Mouse (Mus musculus) left cerebral cortex, postnatal 4 days (tissue): ENCODE measurements around the gene Olfr702. TPM values are rescaled to one million over a fixed set of nuclear protein-coding genes. Genes with fewer than 3 reads are reported as not detected.

Experiments used
- DNase-seq: peaks from one replicate; pipeline ENCODE4 v3.0.0-alpha.2; 2022
- intact Hi-C: fragments of 180-260 bp; cut with DNase I; formaldehyde crosslinking; loops from one replicate; pipeline ENCODE4 v1.15.1; 2025
- total RNA-seq, 2 experiments: library from RNA; stranded (reverse); gene quantifications; 2 replicates each; pipeline ENCODE4 v1.2.3; 2021

The Olfr702 gene
- total RNA-seq: not detected

DNA sequence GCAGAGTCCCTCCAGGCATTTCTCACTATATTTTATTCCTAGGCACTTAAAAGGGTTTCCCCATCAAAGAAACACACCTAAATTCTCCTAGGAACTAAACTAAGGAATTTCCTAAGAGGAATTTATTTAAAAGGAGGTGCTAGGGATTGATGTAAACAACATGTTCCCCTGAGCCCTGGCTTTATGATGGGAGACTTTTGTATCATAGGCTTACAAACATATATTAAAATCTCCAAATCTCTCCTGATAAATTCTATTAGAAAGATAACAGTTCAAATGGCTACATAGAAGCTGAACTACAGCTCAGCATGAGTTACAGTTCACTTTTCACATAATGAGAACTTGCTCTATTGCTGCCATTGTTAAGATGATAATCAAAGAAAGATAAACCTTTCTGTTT, at the start of gene Olfr702:
Olfr702 (minus strand) TSS at position 101 of the 400 bp plus-strand sequence.
- no peak for DNase-seq
- intact Hi-C loops: no loop called here

DNA sequence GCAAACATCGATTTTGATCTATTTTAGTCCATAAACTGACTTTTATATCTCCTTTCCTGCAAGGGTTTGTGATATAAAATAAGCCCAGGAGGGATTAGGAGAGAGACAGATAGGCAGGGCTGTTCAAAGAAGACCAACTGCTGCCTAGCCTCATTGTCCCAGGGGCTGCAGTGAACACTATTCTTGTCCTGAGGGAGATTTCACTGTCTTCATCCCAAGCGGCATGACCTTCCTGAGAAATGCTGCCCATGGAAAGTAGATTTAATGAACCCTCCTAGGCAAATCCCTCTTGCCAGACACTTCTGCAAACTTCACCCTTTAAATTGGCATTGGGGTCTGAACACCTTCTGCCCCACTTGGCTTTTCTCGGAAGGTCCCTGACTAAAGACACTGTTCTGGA, 43.1 kb upstream of the Olfr702 start, which contains the start of gene Olfr705:
Olfr705 (minus strand) TSS at position 101 of the 400 bp plus-strand sequence.
- intact Hi-C loops: no loop called here
- no peak for DNase-seq

DNA sequence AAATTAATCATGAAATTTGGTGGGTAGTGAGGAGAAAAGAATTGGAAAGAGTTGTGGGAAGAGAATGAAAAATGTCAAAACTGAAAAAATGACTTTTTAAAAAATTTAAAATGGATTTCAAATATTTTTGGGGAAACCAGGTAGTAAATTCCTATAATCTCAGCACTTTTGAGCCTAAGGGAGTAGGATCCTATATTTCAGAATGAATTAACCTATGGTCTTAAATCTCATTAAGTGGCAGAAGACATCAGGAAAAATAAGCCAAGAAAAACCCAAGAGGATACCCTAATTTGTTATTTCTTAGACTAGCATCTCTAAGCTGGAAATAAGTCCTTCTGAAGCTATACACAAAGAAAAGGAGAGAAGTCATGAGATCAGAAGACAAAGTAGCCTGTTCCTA, 29.2 kb upstream of the Olfr702 start, which contains the start of gene Olfr704:
Olfr704 (plus strand) TSS at position 301 of the 400 bp plus-strand sequence.
- no peak for DNase-seq
- intact Hi-C loops: no loop called here

DNA sequence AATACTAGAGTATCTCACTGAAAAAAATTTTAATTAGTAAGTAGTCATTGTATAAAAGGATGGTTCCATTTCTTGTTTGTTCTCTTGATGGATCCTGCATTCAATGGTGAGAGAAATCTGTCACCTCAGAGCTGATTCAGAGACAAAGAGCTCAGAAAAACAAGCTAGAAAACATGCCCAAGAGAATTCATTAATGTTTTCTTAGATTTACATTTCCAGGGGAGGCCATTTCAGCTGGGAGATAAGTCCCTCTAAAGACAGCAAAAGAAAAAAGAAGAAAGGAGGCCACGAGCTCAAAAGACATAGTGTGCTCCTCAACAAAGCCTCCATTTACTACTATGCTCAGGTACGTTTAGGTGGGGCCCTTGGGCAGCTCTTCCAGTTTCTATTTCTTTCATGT, 9.4 kb upstream of the Olfr702 start, which contains the start of gene Olfr703:
Olfr703 (plus strand) TSS at position 301 of the 400 bp plus-strand sequence.
- intact Hi-C loops: no loop called here
- no peak for DNase-seq

DNA sequence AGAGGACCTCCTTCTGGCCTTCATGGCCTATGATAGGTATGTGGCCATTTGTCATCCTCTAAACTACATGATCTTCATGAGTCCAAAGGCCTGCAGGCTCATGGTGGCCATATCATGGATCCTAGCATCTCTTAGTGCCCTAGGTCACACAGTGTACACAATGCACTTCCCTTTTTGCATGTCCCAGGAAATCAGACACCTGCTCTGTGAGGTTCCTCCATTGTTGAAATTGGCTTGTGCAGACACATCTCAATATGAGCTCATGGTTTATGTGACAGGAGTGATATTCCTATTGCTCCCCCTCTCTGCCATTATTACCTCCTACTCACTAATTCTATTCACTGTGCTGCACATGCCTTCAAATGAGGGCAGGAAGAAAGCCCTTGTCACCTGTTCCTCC, 15.3 kb downstream of the Olfr702 start:
- DNase-seq: no peak
- intact Hi-C loops: no loop called here

DNA sequence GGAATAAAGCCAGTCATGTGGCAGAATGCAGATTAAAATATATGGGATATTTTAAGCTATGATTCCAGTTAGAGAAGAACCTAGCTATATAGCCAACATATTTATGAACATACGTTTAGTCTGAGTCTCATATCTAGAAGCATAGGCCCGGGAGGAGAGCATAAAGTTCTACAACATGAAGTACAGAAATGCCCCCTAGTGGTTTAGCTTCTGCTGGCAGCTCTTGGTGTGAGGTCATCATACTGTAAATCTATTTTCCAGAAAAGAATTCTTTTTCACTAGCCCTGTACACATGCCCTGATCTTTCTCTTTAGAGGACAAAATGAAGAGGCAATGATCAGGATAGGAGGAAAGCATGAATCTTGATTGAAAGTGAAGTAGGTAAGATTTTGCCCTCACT, 17.9 kb downstream of the Olfr702 start:
- no peak for DNase-seq
- intact Hi-C loops: no loop called here

DNA sequence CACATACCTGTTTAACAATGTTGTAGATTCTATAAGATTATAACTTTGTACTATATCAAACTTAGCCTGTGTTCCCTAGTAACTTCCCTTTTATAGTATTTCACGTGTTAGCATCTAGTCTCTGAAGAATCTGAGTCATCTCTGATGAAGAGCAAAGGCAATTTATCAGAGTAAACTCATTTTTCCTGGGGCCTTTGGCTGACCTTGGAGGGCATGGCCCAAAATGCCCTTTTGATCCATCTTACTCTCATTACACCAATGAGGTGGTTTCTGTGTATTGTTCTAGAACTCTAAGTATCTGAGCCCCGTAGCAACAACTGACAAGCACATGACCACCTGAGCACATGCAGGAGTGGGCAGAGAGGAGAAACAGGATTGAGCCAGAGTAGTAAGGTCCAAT, 19.9 kb downstream of the Olfr702 start, which contains the start of gene Olfr701:
Olfr701 (plus strand) TSS at position 301 of the 400 bp plus-strand sequence.
- intact Hi-C loops: no loop called here

DNA sequence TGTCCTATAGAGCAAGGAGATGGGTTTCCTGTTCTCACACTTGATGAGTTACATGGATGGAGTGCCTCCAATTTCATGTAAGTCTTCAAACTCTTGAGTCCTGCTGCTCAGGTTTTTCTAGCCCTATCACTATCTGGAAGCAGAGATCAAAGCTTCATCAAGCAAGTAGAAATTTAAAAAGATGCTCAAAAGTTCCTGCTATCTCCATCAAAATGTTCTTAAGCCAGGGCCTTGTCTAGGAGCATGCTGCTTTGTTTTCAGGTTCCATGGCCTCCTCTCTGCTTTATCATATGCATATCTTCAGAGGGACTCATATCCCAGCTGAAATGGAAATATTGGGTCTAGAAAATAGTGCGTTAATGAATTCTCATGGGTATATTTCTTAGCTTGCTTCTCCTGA, 25.0 kb downstream of the Olfr702 start, which contains the start of gene Olfr700:
Olfr700 (minus strand) TSS at position 101 of the 400 bp plus-strand sequence.
- intact Hi-C loops: no loop called here
- DNase-seq: no peak

More for the DNA sequence above, 19.9 kb downstream of the Olfr702 start, which contains the start of gene Olfr701:
- no peak for DNase-seq

DNA sequence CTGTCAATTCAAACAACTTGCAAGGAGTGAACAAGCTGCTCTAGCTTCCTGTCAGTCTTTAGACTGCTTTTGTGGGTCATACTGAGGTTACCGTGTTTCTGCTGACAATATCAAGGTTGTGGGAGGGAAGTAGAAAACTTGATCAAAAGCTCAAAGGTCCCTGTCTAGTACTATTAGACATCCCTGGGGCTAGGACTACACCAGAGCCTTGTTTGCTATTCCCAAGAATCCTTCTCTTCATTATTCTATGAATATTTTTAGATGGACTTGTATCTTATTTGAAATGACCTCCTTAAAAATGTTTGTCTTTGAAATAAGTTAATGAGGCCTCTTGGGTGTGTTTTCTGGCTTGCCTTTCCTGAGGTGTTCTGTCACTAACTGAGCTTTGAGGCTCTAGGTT, 40.6 kb downstream of the Olfr702 start, which contains the start of gene Olfr699:
Olfr699 (minus strand) TSS at position 101 of the 400 bp plus-strand sequence.
- intact Hi-C loops: no loop called here
- DNase-seq: no peak

DNA sequence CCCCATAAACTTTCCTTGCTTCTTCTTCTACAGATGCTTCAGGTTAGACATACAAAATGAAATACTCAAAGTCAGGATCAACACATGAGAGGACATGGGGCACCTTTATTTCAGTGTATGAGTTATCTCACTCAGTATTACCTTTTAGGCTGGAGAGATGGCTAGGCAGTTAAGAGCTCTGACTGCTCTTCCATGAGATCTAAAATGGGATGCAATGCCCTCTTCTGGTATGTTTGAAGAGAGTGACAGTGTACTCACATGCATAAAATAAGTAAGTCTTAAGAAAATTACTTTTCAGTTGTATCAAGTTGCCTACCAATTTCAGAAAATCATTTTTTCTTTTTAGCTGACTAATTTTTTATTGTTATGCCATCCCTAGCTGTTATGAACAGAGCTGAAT, 45.4 kb downstream of the Olfr702 start:
- intact Hi-C loops: no loop called here
- DNase-seq: no peak

Other genes starting within 250 kb of the Olfr702 start
- gene Olfr693, start 153.3 kb downstream of the Olfr702 start, total RNA-seq: not detected
- not detected for gene Olfr694, start 142.1 kb downstream of the Olfr702 start, total RNA-seq
- not detected for gene Olfr695, start 117.5 kb downstream of the Olfr702 start, total RNA-seq
- not detected for gene Olfr697, start 91.5 kb downstream of the Olfr702 start, total RNA-seq
- gene Olfr698, start 78.5 kb downstream of the Olfr702 start, total RNA-seq: not detected
- not detected for gene Olfr699, start 40.7 kb downstream of the Olfr702 start, total RNA-seq
- not detected for gene Olfr700, start 25.1 kb downstream of the Olfr702 start, total RNA-seq
- gene Olfr701, start 19.8 kb downstream of the Olfr702 start, total RNA-seq: not detected
- not detected for gene Olfr703, start 9.5 kb upstream of the Olfr702 start, total RNA-seq
- gene Olfr704, start 29.3 kb upstream of the Olfr702 start, total RNA-seq: not detected
- not detected for gene Olfr705, start 43.0 kb upstream of the Olfr702 start, total RNA-seq
- gene Olfr706, start 54.3 kb upstream of the Olfr702 start, total RNA-seq: not detected
- not detected for gene Olfr707, start 67.3 kb upstream of the Olfr702 start, total RNA-seq
- gene Olfr1532-ps1, start 74.1 kb upstream of the Olfr702 start, total RNA-seq: not detected
- not detected for gene Olfr709-ps1, start 98.3 kb upstream of the Olfr702 start, total RNA-seq
- gene Olfr710, start 114.4 kb upstream of the Olfr702 start, total RNA-seq: not detected
- gene Olfr6, start 130.0 kb upstream of the Olfr702 start, total RNA-seq: not detected
- gene Olfr711, start 141.6 kb upstream of the Olfr702 start, total RNA-seq: not detected
- not detected for gene Olfr2, start 172.2 kb upstream of the Olfr702 start, total RNA-seq
- not detected for gene Olfr713, start 197.3 kb upstream of the Olfr702 start, total RNA-seq
- not detected for gene Olfr714, start 237.1 kb upstream of the Olfr702 start, total RNA-seq